Mouse (Mus musculus) adrenal gland, postnatal 10 days (tissue): ENCODE results near the gene Uqcrq. TPM values are rescaled to one million over a fixed set of nuclear protein-coding genes. Genes with fewer than 3 reads are reported as not detected.

ENCODE experiments used
- DNase-seq: peaks from one replicate; pipeline ENCODE4 v3.0.0; 2021; ENCODE audit warnings: mixed read lengths
- long read RNA-seq, 2 experiments: library from polyadenylated mRNA; stranded (forward); transcript quantifications; one replicate each; pipeline ENCODE4 v2.0.0; 2021
- total RNA-seq, 2 experiments: library from RNA; stranded (reverse); gene quantifications; 2 replicates each; pipeline ENCODE4 v1.2.3; 2021

Uqcrq gene
- total RNA-seq, result 1,000 to 10,000 TPM; 1,893 to 1,933 TPM
- long read RNA-seq, experiment 1, transcript Uqcrq-203 (3 exons, 405 nt), result minor isoform, 117 of 4,059 reads
- long read RNA-seq, experiment 1, transcript Uqcrq-201 (2 exons, 1,521 nt), result major isoform, 1,596 of 4,059 reads
- long read RNA-seq, experiment 1, transcript Uqcrq-204 (2 exons, 375 nt), result minor isoform, 18 of 4,059 reads
- long read RNA-seq, experiment 1, partial matches to known transcripts, result 2,318 of 4,059 reads
- long read RNA-seq, experiment 1, other reads (novel, unspliced or antisense), result 10 of 4,059 reads
- long read RNA-seq, experiment 2, transcript Uqcrq-203 (3 exons, 405 nt), result minor isoform, 90 of 2,235 reads
- long read RNA-seq, experiment 2, transcript Uqcrq-204 (2 exons, 375 nt), result minor isoform, 20 of 2,235 reads
- long read RNA-seq, experiment 2, transcript Uqcrq-201 (2 exons, 1,521 nt), result major isoform, 1,480 of 2,235 reads
- long read RNA-seq, experiment 2, partial matches to known transcripts, result 634 of 2,235 reads
- long read RNA-seq, experiment 2, other reads (novel, unspliced or antisense), result 11 of 2,235 reads

DNA sequence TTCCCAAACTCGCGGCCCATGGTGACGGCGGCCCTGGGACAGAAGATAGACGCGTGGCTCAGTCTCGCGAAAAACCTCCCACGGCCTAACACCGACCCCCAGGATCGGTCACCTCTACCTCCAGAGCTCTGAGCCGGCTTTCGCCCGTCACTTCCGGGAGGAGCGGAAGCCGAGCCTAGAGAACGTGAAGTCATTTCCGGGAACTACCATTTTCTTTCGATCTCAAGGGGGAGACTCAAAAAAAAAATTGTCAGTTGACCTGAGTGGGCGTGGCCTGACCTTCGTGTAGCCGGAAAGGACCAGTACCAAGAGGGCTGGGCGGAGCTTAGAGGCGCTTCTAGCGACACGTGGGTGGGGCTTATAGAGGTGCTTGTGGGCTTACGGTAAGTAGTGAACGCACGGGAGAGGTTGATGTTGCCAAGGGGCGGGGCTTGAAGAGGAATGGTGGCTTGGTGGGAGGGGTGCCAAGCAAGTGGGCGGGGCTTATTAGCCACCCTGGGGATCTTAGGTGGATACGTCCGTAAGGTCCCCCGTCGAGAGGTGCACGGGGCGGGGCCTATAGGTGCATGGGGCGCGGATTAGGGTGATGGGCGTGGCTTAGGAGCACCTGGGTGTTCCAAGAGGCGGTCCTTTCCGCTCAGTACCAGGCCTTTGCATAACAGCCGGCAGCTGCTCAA is at the start of gene Uqcrq, which contains the start of gene Gdf9:
TSS of gene Uqcrq (minus strand) at position 162 of the 677 bp plus-strand sequence.
TSS of gene Gdf9 (plus strand) at position 354 of the 677 bp plus-strand sequence.
- peak; percentile 98 for DNase-seq

GRCm38 (mm10) chr11:53479783-53480301 is 49.2 kb upstream of the Uqcrq start, which contains the start of the genes Gm9945 and Sowaha:
Gene Gm9945, plus strand, starts transcription at chr11:53480166.
Gene Sowaha, minus strand, starts transcription at chr11:53480274.
- peak; percentile 51 for DNase-seq

DNA sequence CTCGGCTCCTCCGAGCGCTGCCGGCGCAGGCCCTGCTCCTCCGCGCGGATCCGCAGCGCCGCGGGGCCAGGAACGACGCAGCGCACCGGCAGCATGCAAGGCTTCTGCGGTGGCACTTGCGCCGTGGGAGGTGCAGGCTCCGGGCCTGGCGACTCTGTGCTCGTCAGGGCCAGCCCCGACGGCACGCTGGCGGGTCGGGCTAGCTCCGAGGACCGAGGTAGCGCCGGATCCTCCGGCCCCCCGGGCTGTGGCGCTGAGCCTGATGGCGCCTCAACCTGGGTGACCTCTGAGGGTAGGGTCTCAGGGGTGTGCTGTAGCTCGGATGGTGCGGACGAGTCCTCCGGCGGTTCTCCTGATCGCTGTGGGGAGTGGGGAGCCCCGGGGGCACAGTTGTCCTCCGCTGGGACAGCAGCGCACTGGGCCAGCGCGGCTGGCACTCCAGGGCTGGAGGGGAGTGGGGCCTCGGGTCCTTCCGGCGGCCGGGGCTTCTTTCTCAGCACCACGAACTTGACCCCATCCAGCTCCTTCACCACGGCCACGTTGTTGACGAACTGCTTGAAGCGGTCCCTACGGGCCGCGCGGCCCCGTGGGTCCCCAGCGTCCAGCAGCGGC is 48.6 kb upstream of the Uqcrq start:
- peak; percentile 37 for DNase-seq

- no peak for DNase-seq
Observed at GRCm38 (mm10) chr11:53478383-53479170, 47.9 kb upstream of the Uqcrq start.

DNA sequence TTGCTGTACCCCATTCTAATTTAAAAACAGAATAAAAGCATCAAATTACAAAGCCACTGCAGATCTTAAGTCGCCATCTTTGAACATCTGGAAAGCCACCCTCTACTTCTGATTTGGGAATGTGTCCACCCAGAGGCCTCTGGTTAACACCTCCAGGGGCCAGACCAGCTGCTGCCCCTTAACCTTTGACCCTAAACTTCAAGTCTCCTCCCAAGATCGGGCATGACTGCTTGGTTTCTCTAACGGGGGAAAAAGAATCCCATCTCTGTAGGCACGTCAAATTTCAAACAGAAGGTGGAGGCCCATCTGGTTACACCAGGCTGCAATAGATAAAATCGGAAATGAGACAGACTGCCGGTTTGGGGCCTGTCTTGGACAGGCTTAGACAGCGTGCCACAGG is 47.2 kb upstream of the Uqcrq start:
- no peak for DNase-seq

- DNase-seq, result no peak
Observed at GRCm38 (mm10) chr11:53475620-53476019, 45.0 kb upstream of the Uqcrq start.

- DNase-seq, result no peak
Observed at GRCm38 (mm10) chr11:53472709-53473108, 42.1 kb upstream of the Uqcrq start.

DNA sequence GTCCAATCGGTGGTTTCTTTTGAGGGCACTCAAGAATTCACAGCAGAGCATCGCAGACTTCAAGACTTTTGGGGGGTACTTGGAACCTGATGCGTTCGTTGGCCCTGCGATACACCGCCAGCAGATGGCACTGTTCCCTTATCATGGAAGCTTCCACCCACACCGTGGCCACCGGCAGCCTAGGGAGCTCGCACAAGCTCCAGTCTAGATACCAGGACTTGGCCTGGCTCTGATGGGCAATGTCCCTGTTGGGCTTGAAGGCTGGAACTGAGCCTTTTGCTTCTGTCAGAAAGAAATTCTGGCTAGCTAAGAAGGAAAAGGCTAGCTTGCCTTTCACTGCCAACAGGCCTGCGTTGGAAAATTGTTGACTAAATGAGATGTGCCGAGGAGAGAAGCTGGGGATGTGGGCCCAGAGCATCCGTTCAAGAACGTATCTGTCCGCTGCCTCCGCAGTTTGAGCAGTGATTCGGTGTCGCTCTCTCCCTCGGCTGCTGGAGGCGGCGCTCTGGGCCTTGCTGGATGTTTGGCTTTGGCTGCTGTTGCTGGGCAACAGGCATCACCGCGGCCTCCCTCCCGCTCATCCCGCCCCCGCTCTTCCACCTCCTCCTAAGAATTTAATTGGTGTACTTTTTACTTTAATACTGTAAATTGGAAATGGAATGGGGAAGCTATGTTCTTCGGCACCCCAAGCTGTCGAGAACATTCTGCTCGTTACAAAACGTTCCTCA is 39.5 kb upstream of the Uqcrq start, which contains the start of gene Gm9837:
TSS of gene Gm9837 (minus strand) at position 512 of the 728 bp plus-strand sequence.
- DNase-seq, result peak; percentile 93

DNA sequence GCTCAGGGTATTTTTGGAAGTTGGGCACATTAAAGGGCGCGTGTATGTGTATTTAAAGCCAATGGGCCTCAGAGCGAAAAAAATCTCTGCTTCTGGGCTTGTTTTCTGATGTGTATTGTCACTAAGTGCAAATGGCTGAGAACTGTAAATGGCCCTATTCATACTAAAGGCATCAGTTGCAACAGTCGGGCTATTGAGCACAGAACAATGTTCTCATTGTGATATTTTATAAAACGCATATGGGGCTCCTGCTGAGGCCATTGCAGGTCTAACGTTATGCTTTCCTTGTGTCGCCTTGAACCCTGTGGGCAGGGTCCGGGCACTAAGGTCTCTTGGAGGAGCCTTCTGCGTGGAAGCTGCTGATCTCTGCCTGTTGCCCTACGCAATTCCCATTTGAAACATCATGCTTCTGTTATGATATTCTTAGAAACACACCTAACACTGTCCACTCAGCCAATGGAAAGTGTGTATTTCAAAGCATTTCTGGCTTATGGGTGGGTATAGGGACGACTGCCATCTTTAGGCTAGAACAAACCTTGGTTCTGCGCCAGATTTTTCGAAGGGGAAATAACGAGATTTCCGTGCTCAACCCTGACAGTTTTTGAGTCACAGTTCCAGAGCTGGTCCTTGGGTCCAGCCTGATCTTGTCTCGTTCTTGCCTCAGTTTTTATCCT is 38.8 kb upstream of the Uqcrq start:
- DNase-seq, result no peak

DNA sequence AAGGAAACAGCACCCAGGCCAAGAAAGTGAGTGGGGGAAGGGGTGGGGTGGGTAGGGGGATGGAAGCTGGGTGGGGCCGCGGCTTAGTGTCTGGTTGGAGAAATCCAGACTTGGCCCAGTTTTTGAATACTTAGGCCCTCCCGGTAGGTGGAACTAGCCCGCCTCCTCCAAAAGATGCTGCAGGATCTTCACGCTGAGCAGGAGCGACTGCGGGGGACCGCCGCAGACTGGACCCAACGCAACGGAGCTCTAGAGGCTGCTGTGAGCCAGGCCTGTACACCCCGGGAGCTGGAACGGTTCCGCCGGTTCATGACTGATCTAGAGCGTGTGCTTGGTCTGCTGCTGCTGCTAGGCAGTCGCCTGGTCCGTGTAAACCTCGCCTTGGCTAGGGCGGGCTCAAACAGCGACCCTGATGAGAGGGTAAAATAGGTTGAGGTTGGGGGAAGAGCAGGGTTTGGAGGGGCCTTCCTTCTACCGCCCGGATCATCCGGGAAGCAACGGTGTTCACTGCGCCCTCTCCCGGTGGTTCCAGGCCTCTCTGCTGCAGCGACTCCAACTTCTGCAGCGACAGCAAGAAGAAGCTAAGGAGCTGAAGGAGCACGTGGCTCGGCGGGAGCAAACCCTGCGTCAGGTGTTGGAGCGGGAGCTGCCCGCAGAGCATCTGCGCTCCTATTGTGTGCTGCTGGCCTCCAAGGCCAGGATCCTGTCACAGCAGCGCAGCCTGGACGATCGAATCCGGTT is 35.8 kb upstream of the Uqcrq start:
- peak; percentile 89 for DNase-seq

DNA sequence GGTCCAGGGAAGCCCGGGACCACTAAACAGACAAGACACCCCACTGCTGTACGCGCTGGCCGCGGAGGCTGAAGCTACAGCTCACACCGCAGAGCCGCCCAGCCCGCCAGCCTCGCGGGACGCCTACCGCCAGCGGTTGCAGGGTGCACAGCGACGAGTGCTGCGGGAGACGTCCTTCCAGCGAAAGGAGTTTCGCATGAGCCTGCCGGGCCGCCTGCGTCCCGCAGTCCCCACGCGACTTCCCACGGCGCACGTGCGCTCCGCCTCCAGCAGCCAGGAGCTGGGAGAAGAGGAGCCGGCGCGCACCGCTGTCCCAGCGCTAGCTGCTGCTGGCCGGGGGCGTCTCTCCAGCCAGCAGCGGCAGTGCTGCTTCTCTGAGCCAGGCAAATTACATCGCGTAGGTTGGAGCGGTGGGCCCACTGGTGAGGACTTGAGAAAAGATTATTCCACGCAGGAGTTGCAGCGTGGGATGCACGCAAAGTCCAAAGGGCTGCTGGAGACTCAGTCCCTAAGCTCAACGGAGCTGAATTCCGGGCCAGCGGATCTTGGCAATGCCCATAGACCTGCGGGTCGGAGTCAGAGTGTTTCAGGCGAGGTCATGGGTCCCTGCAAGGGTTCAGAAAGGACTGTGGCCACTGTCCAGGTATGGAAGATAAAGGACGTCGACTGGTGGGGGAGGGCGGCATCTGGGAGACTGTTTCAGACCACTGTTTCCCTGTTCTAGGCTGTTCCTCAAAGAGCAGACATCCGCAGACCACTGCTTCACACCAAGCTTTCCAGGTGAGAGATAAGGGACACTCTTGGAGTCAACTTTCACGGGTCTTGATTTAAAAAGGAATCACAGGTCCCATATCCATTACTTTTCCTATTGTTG is 33.2 kb upstream of the Uqcrq start:
- peak; percentile 46 for DNase-seq

- DNase-seq, result peak; percentile 41
Observed at GRCm38 (mm10) chr11:53461727-53462126, 31.1 kb upstream of the Uqcrq start.

GRCm38 (mm10) chr11:53460192-53460591 is 29.6 kb upstream of the Uqcrq start:
- no peak for DNase-seq

DNA sequence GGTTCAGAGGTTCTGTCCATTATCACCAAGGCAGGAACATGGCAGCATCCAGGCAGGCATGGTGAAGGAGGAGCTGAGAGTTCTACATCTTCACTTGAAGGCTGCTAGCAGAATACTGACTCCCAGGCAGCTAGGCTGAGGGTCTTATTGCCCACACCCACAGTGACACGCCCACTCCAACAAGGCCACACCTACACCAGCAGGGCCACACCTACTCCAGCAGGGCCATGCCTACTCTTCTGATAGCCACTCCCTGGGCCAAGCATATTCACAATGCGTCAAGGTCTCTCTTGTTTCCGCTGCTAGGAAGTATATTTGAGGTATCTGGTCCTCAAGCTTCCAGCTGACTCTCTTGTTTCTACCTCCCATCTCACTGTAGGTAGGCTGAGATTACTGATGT is 28.4 kb upstream of the Uqcrq start:
- no peak for DNase-seq

DNA sequence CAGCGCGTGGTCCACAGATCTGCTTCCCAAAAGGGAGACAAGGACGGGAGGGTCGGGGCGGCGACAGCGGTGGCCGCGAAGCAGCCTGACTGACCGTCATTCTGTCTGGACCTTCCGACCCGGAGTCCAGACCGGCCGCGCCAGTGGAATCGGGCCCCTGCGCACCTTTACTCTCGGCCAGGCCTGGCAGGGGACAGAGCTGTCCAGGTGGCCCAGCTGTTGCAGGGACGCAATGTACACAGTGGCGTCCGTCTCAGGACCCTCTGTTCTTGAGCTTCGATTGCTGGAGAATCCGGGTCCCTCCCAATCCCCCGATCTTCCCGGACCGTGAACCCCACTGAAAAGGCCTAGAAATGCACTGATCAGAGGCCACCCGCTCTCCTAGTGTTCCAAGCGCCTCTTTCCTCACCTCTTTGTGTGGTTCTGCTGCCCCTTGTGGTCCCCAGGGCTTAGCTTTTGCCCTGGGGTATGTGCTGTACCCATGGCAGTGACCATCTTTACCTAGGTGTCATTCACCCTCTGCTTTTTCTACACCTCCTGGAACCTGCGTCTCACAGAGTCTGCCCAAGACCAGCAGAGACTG is 26.8 kb upstream of the Uqcrq start:
- peak; percentile 33 for DNase-seq

- DNase-seq, result peak; percentile 75
Observed at GRCm38 (mm10) chr11:53456474-53457371, 26.1 kb upstream of the Uqcrq start, which contains the start of the genes Gm10447 and Shroom1. Gene Gm10447, minus strand, starts transcription at chr11:53457110. Gene Shroom1, plus strand, starts transcription at chr11:53457205.

- DNase-seq, result no peak
Observed at GRCm38 (mm10) chr11:53453031-53453430, 22.4 kb upstream of the Uqcrq start.
